8 mouse cellular contexts compared by ENCODE assay signal in the genomic region with DNA sequence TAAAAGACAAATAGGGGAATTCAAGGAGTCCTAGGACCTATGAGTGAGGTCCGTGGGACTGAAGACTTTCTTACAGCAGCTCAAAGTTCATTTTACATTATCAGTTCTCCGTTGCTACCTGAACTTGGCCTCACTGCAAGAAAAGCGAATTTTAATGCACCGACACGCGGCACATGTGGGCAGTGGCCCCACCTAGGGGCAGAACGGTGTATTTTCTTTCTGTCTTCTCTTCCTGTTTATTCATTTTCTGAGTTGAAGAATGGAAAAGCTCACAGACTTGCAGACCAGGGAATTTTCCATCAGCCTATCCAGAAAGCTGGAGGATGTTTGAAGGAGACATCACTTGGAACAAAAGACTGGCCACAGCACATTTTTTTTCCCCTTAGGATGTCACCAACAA.
DNase-seq lines count a peak whose midpoint lies in the region; ATAC-seq and TF ChIP-seq lines count a peak whose summit lies in the region.

No protein-coding gene starts in this region.

- WGBS in forebrain, embryonic 10.5 days, result 22% methylated on average over 7 of the region's 7 CpGs
- WGBS in forebrain, embryonic 12.5 days, result 19% methylated on average over 7 of the region's 7 CpGs
- 9% methylated on average over 7 of the region's 7 CpGs for WGBS in lung, adult 2 months

- peaks cover 14% of the 10 kb centered on the region; the same call in 1 of the 2 replicates for H3K27me3 ChIP-seq in forebrain, embryonic 10.5 days (ENCODE audit: poor library complexity, severe bottlenecking)
- no peaks in the 10 kb centered on the region; the same call in 1 of the 2 replicates for H3K27me3 ChIP-seq in forebrain, embryonic 12.5 days

- peak; percentile 80 for TF ChIP-seq CTCF in lung, adult 2 months (IDR thresholded peaks at IDR 0.05; ENCODE audit: insufficient read depth, low read length)

- H3K9me3 ChIP-seq in forebrain, embryonic 10.5 days, result no peaks in the 10 kb centered on the region
- H3K9me3 ChIP-seq in forebrain, embryonic 12.5 days, result no peaks in the 10 kb centered on the region

- H3K4me2 ChIP-seq in forebrain, embryonic 12.5 days, result no peak overlapping the region

- H3K4me3 ChIP-seq in forebrain, embryonic 10.5 days, result no peak overlapping the region
- no peak overlapping the region for H3K4me3 ChIP-seq in forebrain, embryonic 12.5 days (replicated peaks)
- H3K4me3 ChIP-seq in lung, adult 2 months (replicated peaks; ENCODE audit: extremely low read depth, low read depth, low read length), result no peak overlapping the region

- no peak for ATAC-seq in forebrain, embryonic 12.5 days (ENCODE audit: low FRiP score)

- no peak overlapping the region for H3K9ac ChIP-seq in forebrain, embryonic 12.5 days

- H3K27ac ChIP-seq in forebrain, embryonic 10.5 days, result no peak overlapping the region
- no peak overlapping the region for H3K27ac ChIP-seq in forebrain, embryonic 12.5 days

- H3K36me3 ChIP-seq in forebrain, embryonic 10.5 days (replicated peaks), result no peaks in the 10 kb centered on the region
- H3K36me3 ChIP-seq in forebrain, embryonic 12.5 days (replicated peaks), result no peaks in the 10 kb centered on the region

- no peak for TF ChIP-seq POLR2A in lung, adult 2 months (IDR thresholded peaks at IDR 0.05; ENCODE audit: borderline replicate concordance, extremely low read depth, low read depth, low read length)

- peak; percentile 49 for DNase-seq in forebrain, embryonic 10.5 days (ENCODE audit: extremely low spot score, low spot score)
- DNase-seq in 3T3-L1 (ENCODE audit: low read depth, low spot score), result peak; percentile 34
- peak; percentile 48 for DNase-seq in cerebellum, adult 11-12 months
- peak; percentile 58 for DNase-seq in forelimb bud, embryonic 11.5 days (ENCODE audit: low read depth, low spot score)
- peak; percentile 78 for DNase-seq in kidney, postnatal 10 days
- peak; percentile 26 for DNase-seq in lung, adult 2 months
- peak; percentile 74 for DNase-seq in right cerebral cortex, postnatal 14 days

- peaks cover 4% of the 10 kb centered on the region; the same call in 1 of the 2 replicates for H3K4me1 ChIP-seq in forebrain, embryonic 10.5 days
- H3K4me1 ChIP-seq in forebrain, embryonic 12.5 days, result peaks cover 6% of the 10 kb centered on the region
- 0 out of 2 replicates have a peak, but pooled peaks cover 2% of the 10 kb centered on the region for H3K4me1 ChIP-seq in lung, adult 2 months (ENCODE audit: control insufficient read depth, insufficient read depth, low read length)

Comparison
In these comparisons a context has a peak if more than half of its experiments do, and no peak if none do; other contexts are left out.
1. DNase-seq: peak in every context shown above with its lines; median percentile 78 in kidney, postnatal 10 days; 74 in right cerebral cortex, postnatal 14 days; 58 in forelimb bud, embryonic 11.5 days; 49 in forebrain, embryonic 10.5 days; 48 in cerebellum, adult 11-12 months; 34 in 3T3-L1; 26 in lung, adult 2 months.